Mouse (Mus musculus) myocyte (in vitro differentiated cells): ENCODE data around the gene Mettl21a. TPM values are rescaled to one million over a fixed set of nuclear protein-coding genes. Genes with fewer than 3 reads are reported as not detected.
"Not testable (repeated sequence)": the region's sequence is repeated elsewhere in the genome, so short reads cannot be mapped to it uniquely, and the experiment has no call there.

Experiments
- H3K27me3 ChIP-seq: one replicate; pipeline ENCODE4 v1.6.1; 2011; ENCODE audit not compliant: control insufficient read depth, insufficient read depth, insufficient read length
- H3K36me3 ChIP-seq: one replicate; pipeline ENCODE4 v1.6.1; 2011; ENCODE audit not compliant: control insufficient read depth, insufficient read depth
- H3K4me2 ChIP-seq: one replicate; pipeline ENCODE4 v1.6.1; 2011; ENCODE audit warnings: low read depth, control low read depth
- H3K4me3 ChIP-seq: one replicate; pipeline ENCODE4 v1.5.1; 2011; ENCODE audit warnings: mild to moderate bottlenecking, control low read depth, moderate library complexity
- H3K79me2 ChIP-seq: one replicate; pipeline ENCODE4 v1.6.1; 2011; ENCODE audit not compliant: control insufficient read depth, insufficient read depth
- H3ac ChIP-seq: one replicate; pipeline ENCODE4 v1.6.1; 2011; ENCODE audit not compliant: control insufficient read depth, insufficient read length
- CEBPB ChIP-seq: IDR thresholded peaks from 2 replicates; pipeline ENCODE4 v1.6.1; 2011; ENCODE audit warnings: mild to moderate bottlenecking, moderate library complexity; ENCODE audit not compliant: poor library complexity, insufficient read depth, severe bottlenecking
- E2F4 ChIP-seq: IDR thresholded peaks from one replicate; pipeline ENCODE4 v1.6.1; 2011; ENCODE audit warnings: mild to moderate bottlenecking, control low read depth, moderate library complexity; ENCODE audit not compliant: insufficient read depth
- MAX ChIP-seq: IDR thresholded peaks from one replicate; pipeline ENCODE4 v1.6.1; 2011; ENCODE audit warnings: low read depth, mild to moderate bottlenecking, control low read depth
- MYOD1 ChIP-seq, 3 experiments: IDR thresholded peaks; one replicate each; pipeline ENCODE4 v1.6.1; 2011; ENCODE audit warnings: control low read depth in 2 of 3, low read depth in 2 of 3, mild to moderate bottlenecking in 2 of 3, moderate library complexity in 1 of 3; ENCODE audit not compliant: insufficient read length in 2 of 3, control insufficient read depth in 1 of 3
- MYOG ChIP-seq, 3 experiments: IDR thresholded peaks; one replicate each; pipeline ENCODE4 v1.6.1; 2011; ENCODE audit warnings: control low read depth in 2 of 3, low read depth in 2 of 3, mild to moderate bottlenecking in 2 of 3; ENCODE audit not compliant: insufficient read length in 2 of 3, control insufficient read depth in 1 of 3, insufficient read depth in 1 of 3
- POLR2A ChIP-seq: IDR thresholded peaks from one replicate; pipeline ENCODE4 v1.6.1; 2011; ENCODE audit warnings: low read depth, mild to moderate bottlenecking, control low read depth, moderate library complexity; ENCODE audit not compliant: insufficient read length
- POLR2AphosphoS2 ChIP-seq: IDR thresholded peaks from one replicate; pipeline ENCODE4 v1.6.1; 2011; ENCODE audit warnings: low read depth, control low read depth; ENCODE audit not compliant: insufficient read length
- REST ChIP-seq: IDR thresholded peaks from one replicate; pipeline ENCODE4 v1.6.1; 2011; ENCODE audit warnings: mild to moderate bottlenecking, control low read depth, moderate library complexity; ENCODE audit not compliant: insufficient read depth, insufficient read length
- SRF ChIP-seq: IDR thresholded peaks from one replicate; pipeline ENCODE4 v1.6.1; 2011; ENCODE audit warnings: low read depth; ENCODE audit not compliant: control insufficient read depth, insufficient read length
- TCF12 ChIP-seq: IDR thresholded peaks from one replicate; pipeline ENCODE4 v1.6.1; 2011; ENCODE audit warnings: mild to moderate bottlenecking, control low read depth; ENCODE audit not compliant: poor library complexity, insufficient read depth, severe bottlenecking
- TCF3 ChIP-seq: IDR thresholded peaks from one replicate; pipeline ENCODE4 v1.6.1; 2011; ENCODE audit warnings: low read depth, control low read depth; ENCODE audit not compliant: insufficient read length
- USF1 ChIP-seq: IDR thresholded peaks from one replicate; pipeline ENCODE4 v1.6.1; 2011; ENCODE audit warnings: low read depth, mild to moderate bottlenecking, control low read depth, moderate library complexity
- polyA plus RNA-seq: library from polyadenylated mRNA; unstranded; fragments of >200 nt; fragmentation: generic; extraction: Trizol; gene quantifications from one replicate; pipeline ENCODE4 v1.2.1, GENCODE M21; 2012; ENCODE audit warnings: missing spikeins

The Mettl21a gene
- polyA plus RNA-seq, 1 experiment = 26.5 TPM

DNA sequence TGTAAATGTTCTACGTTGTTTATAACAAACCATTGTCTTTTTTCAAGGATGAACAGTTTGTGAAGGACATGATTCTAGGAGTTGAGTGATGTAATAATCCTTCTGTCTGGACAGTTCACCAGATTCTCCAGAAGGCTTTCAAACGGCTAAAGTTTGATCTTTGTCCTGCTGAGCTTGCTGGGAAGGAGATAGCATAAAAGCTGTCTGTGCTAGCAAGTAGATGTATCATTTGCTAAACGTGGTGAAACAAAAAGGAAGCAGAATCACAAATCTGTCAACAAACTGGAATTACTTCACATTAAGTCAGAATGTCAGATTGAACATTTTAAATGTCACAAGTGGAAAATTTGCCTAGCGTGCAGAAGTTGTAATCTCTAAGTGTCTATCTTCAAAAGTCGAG lies 18.1 kb downstream of the Mettl21a start:
- Histone ChIP-seq H3K79me2 (peaks cover 15% of the 10 kb centered on the region), H3K4me2 (no peak overlapping the region), H3K4me3 (no peak overlapping the region), H3ac (no peak overlapping the region), H3K36me3 (peaks cover 19% of the 10 kb centered on the region), H3K27me3 (no peaks in the 10 kb centered on the region)
- TF ChIP-seq MYOG (IDR thresholded peaks at IDR 0.05; ENCODE audit: control insufficient read depth in 1 of 3, insufficient read depth in 1 of 3, insufficient read length in 2 of 3, low read depth in 2 of 3) (no peak), TCF12 (no peak), MYOD1 (IDR thresholded peaks at IDR 0.05; ENCODE audit: control insufficient read depth in 1 of 3, insufficient read length in 2 of 3, low read depth in 2 of 3) (no peak), REST (no peak), POLR2A (no peak), USF1 (no peak), CEBPB (no peak), SRF (no peak), TCF3 (no peak), MAX (no peak), POLR2AphosphoS2 (no peak), E2F4 (no peak)

DNA sequence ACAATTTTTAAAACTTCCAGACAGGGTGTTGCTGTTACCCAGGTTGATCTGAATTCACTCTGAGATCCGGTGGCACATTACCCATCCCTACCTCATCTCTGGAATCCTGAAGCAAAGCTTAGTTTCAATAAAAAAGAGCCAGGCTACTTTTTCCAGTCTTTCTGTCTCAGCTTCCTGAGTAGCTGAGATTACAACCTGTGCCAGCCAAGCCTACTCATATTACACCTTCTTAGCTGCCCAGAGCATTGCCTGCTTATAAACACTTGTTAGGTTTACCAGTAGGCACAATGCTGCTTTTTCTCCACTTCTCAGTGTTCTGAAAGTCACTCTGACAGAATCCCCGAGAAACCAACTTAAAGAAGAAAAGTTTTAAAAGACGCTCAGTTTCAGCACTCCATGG lies 38.2 kb downstream of the Mettl21a start:
- Histone ChIP-seq H3K27me3 (no peaks in the 10 kb centered on the region), H3K36me3 (peaks cover 40% of the 10 kb centered on the region), H3K79me2 (no peaks in the 10 kb centered on the region), H3K4me3 (no peak overlapping the region), H3ac (no peak overlapping the region), H3K4me2 (no peak overlapping the region)
- TF ChIP-seq REST (no peak), POLR2AphosphoS2 (no peak), POLR2A (no peak), SRF (no peak), E2F4 (no peak), MAX (no peak), TCF12 (no peak), MYOG (IDR thresholded peaks at IDR 0.05; ENCODE audit: control insufficient read depth in 1 of 3, insufficient read depth in 1 of 3, insufficient read length in 2 of 3, low read depth in 2 of 3) (no peak)

- peaks cover 40% of the 10 kb centered on the region for H3K36me3 ChIP-seq
- H3ac ChIP-seq = not testable (repeated sequence)
Measured at GRCm38 (mm10) chr1:64577911-64578310, 39.1 kb downstream of the Mettl21a start.

DNA sequence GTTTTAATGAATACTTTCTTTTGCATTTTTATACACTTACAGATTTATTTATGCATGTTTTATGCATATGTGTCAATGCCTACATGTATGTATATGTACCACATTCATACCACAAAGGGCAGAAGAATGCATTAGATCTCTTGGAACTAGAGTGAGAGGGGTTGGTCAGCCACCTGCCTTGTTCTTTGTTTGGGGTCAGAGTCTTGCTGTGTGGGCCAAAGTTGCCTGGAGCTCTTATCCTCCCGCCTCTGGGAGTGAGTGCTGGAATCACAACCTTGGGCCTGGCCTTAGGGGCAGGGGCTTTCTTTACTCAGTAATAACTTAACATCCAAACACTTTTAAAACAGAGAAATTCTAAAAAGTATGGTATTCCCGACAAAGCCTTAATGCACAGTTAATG lies 40.3 kb downstream of the Mettl21a start:
- Histone ChIP-seq H3K4me2 (no peak overlapping the region), H3K4me3 (no peak overlapping the region), H3K27me3 (no peaks in the 10 kb centered on the region), H3ac (no peak overlapping the region), H3K79me2 (no peaks in the 10 kb centered on the region), H3K36me3 (peaks cover 38% of the 10 kb centered on the region)
- TF ChIP-seq MAX = no peak
- TF ChIP-seq CEBPB = no peak
- TF ChIP-seq POLR2A = no peak
- no peak for TF ChIP-seq MYOD1 (IDR thresholded peaks at IDR 0.05; ENCODE audit: control insufficient read depth in 1 of 3, insufficient read length in 2 of 3, low read depth in 2 of 3)
- TF ChIP-seq USF1 = no peak
- no peak for TF ChIP-seq SRF
- no peak for TF ChIP-seq TCF12
- TF ChIP-seq POLR2AphosphoS2 = no peak
- no peak for TF ChIP-seq MYOG (IDR thresholded peaks at IDR 0.05; ENCODE audit: control insufficient read depth in 1 of 3, insufficient read depth in 1 of 3, insufficient read length in 2 of 3, low read depth in 2 of 3)
- no peak for TF ChIP-seq E2F4
- TF ChIP-seq TCF3 = no peak
- TF ChIP-seq REST = no peak

More at GRCm38 (mm10) chr1:64577911-64578310, 39.1 kb downstream of the Mettl21a start:
- not testable (repeated sequence) for H3K27me3 ChIP-seq, H3K79me2 ChIP-seq, H3K4me2 ChIP-seq, H3K4me3 ChIP-seq

DNA sequence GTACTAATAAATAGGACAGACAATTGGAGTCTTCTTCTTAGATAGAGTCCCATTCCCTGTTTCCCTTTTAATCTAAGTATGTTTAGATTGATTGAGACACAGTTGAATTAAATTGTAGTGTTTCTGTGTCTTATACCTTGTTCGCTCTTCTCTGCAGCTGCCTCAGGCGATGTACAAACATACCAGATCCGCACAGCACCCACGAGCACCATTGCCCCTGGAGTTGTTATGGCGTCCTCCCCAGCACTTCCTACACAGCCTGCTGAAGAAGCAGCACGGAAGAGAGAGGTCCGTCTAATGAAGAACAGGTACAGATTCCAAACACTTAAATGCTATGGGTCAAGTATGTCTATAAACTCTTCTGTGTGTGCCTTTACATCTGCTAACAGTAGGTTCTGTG lies 41.0 kb downstream of the Mettl21a start:
- TF ChIP-seq MYOD1 (IDR thresholded peaks at IDR 0.05; ENCODE audit: control insufficient read depth in 1 of 3, insufficient read length in 2 of 3, low read depth in 2 of 3) (no peak), SRF (no peak), REST (no peak), TCF12 (no peak), TCF3 (no peak)
- H3K36me3 ChIP-seq = peaks cover 40% of the 10 kb centered on the region

More for the DNA sequence above, 41.0 kb downstream of the Mettl21a start:
- no peak overlapping the region for H3ac ChIP-seq
- H3K4me3 ChIP-seq = no peak overlapping the region
- H3K4me2 ChIP-seq = no peak overlapping the region
- no peaks in the 10 kb centered on the region for H3K79me2 ChIP-seq
- no peaks in the 10 kb centered on the region for H3K27me3 ChIP-seq
